Mouse (Mus musculus) C2C12 (cell line): ENCODE data around the gene Ager.

Source experiments
- CEBPB ChIP-seq: IDR thresholded peaks from one replicate; pipeline ENCODE4 v1.6.1; 2011; ENCODE audit warnings: low read depth, mild to moderate bottlenecking, control low read depth, moderate library complexity
- CTCF ChIP-seq: IDR thresholded peaks from one replicate; pipeline ENCODE4 v1.5.1; 2011; ENCODE audit not compliant: control insufficient read depth, insufficient read depth, insufficient read length
- MAX ChIP-seq: IDR thresholded peaks from one replicate; pipeline ENCODE4 v1.6.1; 2011; ENCODE audit warnings: mild to moderate bottlenecking, control low read depth
- MYOD1 ChIP-seq: IDR thresholded peaks from one replicate; pipeline ENCODE4 v1.6.1; 2011; ENCODE audit warnings: low read depth; ENCODE audit not compliant: control insufficient read depth, insufficient read length
- MYOG ChIP-seq: IDR thresholded peaks from one replicate; pipeline ENCODE4 v1.6.1; 2011; ENCODE audit not compliant: control insufficient read depth, insufficient read length; ENCODE audit errors: extremely low read depth
- USF1 ChIP-seq: IDR thresholded peaks from one replicate; pipeline ENCODE4 v1.6.1; 2011; ENCODE audit warnings: low read depth, mild to moderate bottlenecking, control low read depth, moderate library complexity

- no peak for TF ChIP-seq USF1
- TF ChIP-seq CTCF, result no peak
- no peak for TF ChIP-seq MYOG
- TF ChIP-seq CEBPB, result no peak
- no peak for TF ChIP-seq MAX
- no peak for TF ChIP-seq MYOD1
Measured at GRCm38 (mm10) chr17:34585877-34586771, 11.5 kb upstream of the Ager start.
